Mouse (Mus musculus) C2C12 (cell line): Measurements from ENCODE around the gene Tmem171.

ENCODE experiments used
- CEBPB ChIP-seq: IDR thresholded peaks from one replicate; pipeline ENCODE4 v1.6.1; 2011; ENCODE audit warnings: low read depth, mild to moderate bottlenecking, control low read depth, moderate library complexity
- CTCF ChIP-seq: IDR thresholded peaks from one replicate; pipeline ENCODE4 v1.5.1; 2011; ENCODE audit not compliant: control insufficient read depth, insufficient read depth, insufficient read length
- MAX ChIP-seq: IDR thresholded peaks from one replicate; pipeline ENCODE4 v1.6.1; 2011; ENCODE audit warnings: mild to moderate bottlenecking, control low read depth
- MYOG ChIP-seq: IDR thresholded peaks from one replicate; pipeline ENCODE4 v1.6.1; 2011; ENCODE audit not compliant: control insufficient read depth, insufficient read length; ENCODE audit errors: extremely low read depth
- USF1 ChIP-seq: IDR thresholded peaks from one replicate; pipeline ENCODE4 v1.6.1; 2011; ENCODE audit warnings: low read depth, mild to moderate bottlenecking, control low read depth, moderate library complexity

DNA sequence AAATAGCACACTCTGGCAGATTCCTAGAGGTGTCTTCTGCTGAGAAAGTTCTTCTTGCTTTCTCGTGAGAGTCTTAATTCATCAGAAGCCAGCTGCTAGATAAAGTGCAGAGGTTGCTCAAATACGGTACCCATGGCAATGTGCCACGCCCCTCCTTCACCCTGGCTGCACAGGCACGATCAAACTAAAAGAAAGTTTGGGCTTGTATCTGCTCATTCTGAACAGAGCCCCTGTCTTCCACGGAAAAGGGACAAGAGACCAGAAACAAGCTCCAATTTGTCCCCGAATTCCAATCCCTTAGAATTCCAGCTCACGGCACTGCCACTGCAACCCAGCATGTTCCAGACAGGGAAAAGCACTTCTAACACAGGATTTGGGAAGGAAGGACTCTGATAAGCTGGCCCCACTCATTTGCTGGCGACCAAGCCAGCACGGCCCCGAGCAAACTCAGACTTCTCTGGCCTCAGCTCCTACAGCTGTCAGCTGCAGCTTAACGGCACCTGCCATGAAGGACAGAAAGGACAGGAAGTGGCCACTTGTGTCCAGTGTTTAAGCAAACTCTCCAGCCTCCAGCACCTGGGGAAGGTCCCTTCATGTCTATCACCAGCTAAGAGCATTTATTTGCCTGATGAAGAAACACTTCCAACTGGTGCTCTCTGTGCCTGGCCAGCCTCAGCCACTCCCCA lies 4.9 kb downstream of the Tmem171 start:
- no peak for TF ChIP-seq CTCF
- no peak for TF ChIP-seq USF1
- TF ChIP-seq CEBPB: no peak
- no peak for TF ChIP-seq MYOG
- TF ChIP-seq MAX: no peak
